Mouse (Mus musculus): ENCODE results near the gene Olfr890. TPM values are rescaled to one million over a fixed set of nuclear protein-coding genes. Genes with fewer than 3 reads are reported as not detected.
"Not testable (repeated sequence)": the region's sequence is repeated elsewhere in the genome, so short reads cannot be mapped to it uniquely, and the experiment has no call there.

Olfr890 gene
- total RNA-seq (2014; fragmentation: Nextera tagmentation) = not detected in 2 replicates
- not detected in 2 replicates for total RNA-seq (2017)

DNA sequence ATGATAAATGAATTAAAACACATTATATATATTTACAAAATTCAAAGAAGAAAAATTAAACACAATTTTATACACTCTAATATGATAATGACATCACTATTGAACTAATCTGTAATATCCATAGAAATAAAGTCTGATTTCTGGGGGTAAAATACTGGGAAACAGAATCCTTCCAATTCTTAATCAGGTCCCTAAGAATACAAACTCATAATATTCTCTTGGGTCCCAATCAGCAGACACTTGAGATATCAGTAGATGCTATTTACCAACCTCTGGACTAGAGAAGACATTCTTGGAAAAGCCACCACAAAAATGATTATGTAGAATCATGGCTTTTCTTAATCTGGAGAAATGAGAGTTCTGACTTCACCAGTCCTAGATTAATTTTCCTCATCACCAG lies at the start of gene Olfr890:
Gene Olfr890, plus strand, starts transcription at position 301 of the 400 bp plus-strand sequence.
- ATAC-seq (replicated peaks; ENCODE audit: poor library complexity, severe bottlenecking) = no peak

DNA sequence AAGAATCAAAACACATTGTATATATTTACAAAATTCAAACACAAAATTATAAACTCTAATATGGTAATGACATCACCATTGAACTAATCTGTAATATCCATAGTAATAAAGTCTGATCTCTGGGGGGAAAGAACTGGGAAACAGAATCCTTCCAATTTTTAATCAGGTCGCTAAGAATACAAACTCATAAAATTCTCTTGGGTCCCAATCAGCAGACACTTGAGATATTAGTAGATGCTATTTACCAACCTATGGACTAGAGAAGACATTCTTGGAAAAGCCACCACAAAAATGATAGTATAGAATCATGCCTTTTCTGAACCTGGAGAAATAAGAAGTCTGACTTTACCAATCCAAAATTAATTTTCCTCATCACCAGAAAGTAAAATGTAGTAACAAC lies 34.5 kb upstream of the Olfr890 start, which contains the start of gene Olfr888:
Gene Olfr888, plus strand, starts transcription at position 301 of the 400 bp plus-strand sequence.
- no peak for ATAC-seq (replicated peaks; ENCODE audit: poor library complexity, severe bottlenecking)

DNA sequence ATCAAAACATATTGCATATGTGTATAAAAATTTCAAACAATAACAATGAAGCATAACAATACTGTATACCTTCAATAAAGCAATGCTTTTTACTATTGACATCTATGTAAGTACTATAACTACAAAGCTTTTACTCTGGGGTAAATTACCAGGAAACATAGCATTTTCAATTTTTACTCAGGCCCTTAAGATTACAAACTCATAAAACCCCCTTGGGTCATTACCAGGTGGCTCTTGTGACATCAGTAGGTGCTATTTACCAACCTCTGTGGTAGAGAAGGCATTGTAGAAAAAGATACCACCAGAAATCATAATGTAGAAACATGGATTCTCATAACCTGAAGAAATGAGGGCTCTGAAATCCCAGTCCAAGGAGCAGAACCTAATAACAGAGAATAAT lies 27.4 kb upstream of the Olfr890 start, which contains the start of gene Olfr889:
Gene Olfr889, plus strand, starts transcription at position 301 of the 400 bp plus-strand sequence.
- ATAC-seq (replicated peaks; ENCODE audit: poor library complexity, severe bottlenecking) = no peak

DNA sequence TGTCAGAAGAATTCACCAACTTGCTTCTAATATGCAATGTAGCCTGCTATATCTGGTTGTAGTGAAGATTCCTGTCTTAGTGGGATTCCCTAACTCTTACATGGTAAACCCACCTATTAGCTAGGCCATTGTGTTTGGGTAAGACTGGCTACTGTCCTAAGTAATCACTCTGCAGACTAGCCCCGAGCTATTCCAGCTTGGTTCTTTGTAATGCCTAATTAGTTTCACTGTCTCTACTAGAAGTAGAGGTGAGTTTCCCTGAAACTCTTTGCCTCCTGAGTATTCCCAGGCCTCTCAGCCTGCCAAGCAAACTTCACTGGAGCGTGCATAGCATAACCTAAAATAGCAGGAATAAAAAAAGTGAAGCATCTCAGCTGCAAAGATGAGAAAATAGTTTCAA lies 26.0 kb downstream of the Olfr890 start:
- ATAC-seq (replicated peaks; ENCODE audit: poor library complexity, severe bottlenecking) = not testable (repeated sequence)

DNA sequence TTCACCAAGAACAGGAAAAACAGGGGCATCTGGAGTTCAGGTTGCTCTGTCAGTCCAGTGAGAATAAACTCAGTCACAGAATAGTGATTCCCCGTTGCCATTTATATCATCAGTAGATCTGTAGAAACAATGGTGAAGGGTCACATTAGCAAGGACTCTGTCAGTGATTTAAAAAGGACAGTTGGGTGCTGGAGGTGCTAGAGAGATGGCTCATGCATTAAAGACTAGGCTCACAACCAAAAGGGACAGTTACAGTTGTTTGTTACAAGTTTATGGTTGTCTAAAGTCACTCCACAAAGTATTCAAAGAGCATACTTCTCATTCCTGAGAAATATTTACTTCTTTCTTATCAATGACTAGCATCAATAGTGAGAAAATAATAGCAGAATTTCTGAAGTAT lies 38.4 kb downstream of the Olfr890 start, which contains the start of gene Olfr891:
Gene Olfr891, minus strand, starts transcription at position 101 of the 400 bp plus-strand sequence.
- ATAC-seq (replicated peaks; ENCODE audit: poor library complexity, severe bottlenecking) = no peak

Other genes with a start within 250 kb of the Olfr890 start
- gene Olfr145, start 245.8 kb upstream of the Olfr890 start, total RNA-seq (2014; fragmentation: Nextera tagmentation) = not detected in 2 replicates
- gene Olfr145, start 245.8 kb upstream of the Olfr890 start, total RNA-seq (2017) = not detected in 2 replicates
- gene Olfr878, start 224.7 kb upstream of the Olfr890 start, total RNA-seq (2014; fragmentation: Nextera tagmentation) = not detected in 2 replicates
- gene Olfr878, start 224.7 kb upstream of the Olfr890 start, total RNA-seq (2017) = not detected in 2 replicates
- gene Olfr881, start 150.7 kb upstream of the Olfr890 start, total RNA-seq (2014; fragmentation: Nextera tagmentation) = not detected in 2 replicates
- not detected in 2 replicates for gene Olfr881, start 150.7 kb upstream of the Olfr890 start, total RNA-seq (2017)
- not detected in 2 replicates for gene Olfr883, start 116.7 kb upstream of the Olfr890 start, total RNA-seq (2014; fragmentation: Nextera tagmentation)
- gene Olfr883, start 116.7 kb upstream of the Olfr890 start, total RNA-seq (2017) = not detected in 2 replicates
- not detected in 2 replicates for gene Olfr884, start 96.0 kb upstream of the Olfr890 start, total RNA-seq (2014; fragmentation: Nextera tagmentation)
- gene Olfr884, start 96.0 kb upstream of the Olfr890 start, total RNA-seq (2017) = not detected in 2 replicates
- not detected in 2 replicates for gene Olfr885, start 81.2 kb upstream of the Olfr890 start, total RNA-seq (2014; fragmentation: Nextera tagmentation)
- not detected in 2 replicates for gene Olfr885, start 81.2 kb upstream of the Olfr890 start, total RNA-seq (2017)
- gene Olfr887, start 58.4 kb upstream of the Olfr890 start, total RNA-seq (2014; fragmentation: Nextera tagmentation) = not detected in 2 replicates
- not detected in 2 replicates for gene Olfr887, start 58.4 kb upstream of the Olfr890 start, total RNA-seq (2017)
- gene Olfr888, start 34.4 kb upstream of the Olfr890 start, total RNA-seq (2014; fragmentation: Nextera tagmentation) = not detected in 2 replicates
- gene Olfr888, start 34.4 kb upstream of the Olfr890 start, total RNA-seq (2017) = not detected in 2 replicates
- gene Olfr889, start 27.3 kb upstream of the Olfr890 start, total RNA-seq (2014; fragmentation: Nextera tagmentation) = not detected in 2 replicates
- gene Olfr889, start 27.3 kb upstream of the Olfr890 start, total RNA-seq (2017) = not detected in 2 replicates
- gene Olfr891, start 38.3 kb downstream of the Olfr890 start, total RNA-seq (2014; fragmentation: Nextera tagmentation) = not detected in 2 replicates
- gene Olfr891, start 38.3 kb downstream of the Olfr890 start, total RNA-seq (2017) = not detected in 2 replicates
- gene Olfr893, start 65.8 kb downstream of the Olfr890 start, total RNA-seq (2014; fragmentation: Nextera tagmentation) = not detected in 2 replicates
- not detected in 2 replicates for gene Olfr893, start 65.8 kb downstream of the Olfr890 start, total RNA-seq (2017)
- gene Olfr894, start 75.5 kb downstream of the Olfr890 start, total RNA-seq (2014; fragmentation: Nextera tagmentation) = not detected in 2 replicates
- gene Olfr894, start 75.5 kb downstream of the Olfr890 start, total RNA-seq (2017) = not detected in 2 replicates
- not detected in 2 replicates for gene Olfr143, start 110.3 kb downstream of the Olfr890 start, total RNA-seq (2014; fragmentation: Nextera tagmentation)
- gene Olfr143, start 110.3 kb downstream of the Olfr890 start, total RNA-seq (2017) = not detected in 2 replicates
- gene Olfr895, start 125.3 kb downstream of the Olfr890 start, total RNA-seq (2014; fragmentation: Nextera tagmentation) = not detected in 2 replicates
- not detected in 2 replicates for gene Olfr895, start 125.3 kb downstream of the Olfr890 start, total RNA-seq (2017)
- not detected in 2 replicates for gene Olfr896-ps1, start 148.6 kb downstream of the Olfr890 start, total RNA-seq (2014; fragmentation: Nextera tagmentation)
- not detected in 2 replicates for gene Olfr896-ps1, start 148.6 kb downstream of the Olfr890 start, total RNA-seq (2017)
- not detected in 2 replicates for gene Olfr25, start 186.5 kb downstream of the Olfr890 start, total RNA-seq (2014; fragmentation: Nextera tagmentation)
- gene Olfr25, start 186.5 kb downstream of the Olfr890 start, total RNA-seq (2017) = not detected in 2 replicates
- not detected in 2 replicates for gene Olfr898, start 205.9 kb downstream of the Olfr890 start, total RNA-seq (2014; fragmentation: Nextera tagmentation)
- not detected in 2 replicates for gene Olfr898, start 205.9 kb downstream of the Olfr890 start, total RNA-seq (2017)
- gene Olfr250, start 224.4 kb downstream of the Olfr890 start, total RNA-seq (2014; fragmentation: Nextera tagmentation) = not detected in 2 replicates
- not detected in 2 replicates for gene Olfr250, start 224.4 kb downstream of the Olfr890 start, total RNA-seq (2017)
- not detected in 2 replicates for gene Olfr251, start 234.6 kb downstream of the Olfr890 start, total RNA-seq (2014; fragmentation: Nextera tagmentation)
- gene Olfr251, start 234.6 kb downstream of the Olfr890 start, total RNA-seq (2017) = not detected in 2 replicates